Comparison of ENCODE assay signal across 9 mouse cellular contexts in genomic region chr14:76417346-76417745, GRCm38 (mm10). TPM values are rescaled to one million over a fixed set of nuclear protein-coding genes. Genes with fewer than 3 reads are reported as not detected.
DNase-seq lines count a peak whose midpoint lies in the region; ATAC-seq and TF ChIP-seq lines count a peak whose summit lies in the region.
"Had no signal": no experiment of that assay in that cellular context is flagged by ENCODE, and none has a peak within 500 bp of the region (broad histone marks: within the 10 kb centered on the region; RNA-seq: fewer than 3 reads in every experiment).

No protein-coding gene starts in this region.

- H3K4me3 ChIP-seq in forebrain, embryonic 12.5 days (replicated peaks) = peak overlapping the region; percentile 99
- H3K4me3 ChIP-seq in olfactory bulb, adult 2 months (ENCODE audit: insufficient read depth, low read depth, low read length) = peak overlapping the region; percentile 11

- no peak for TF ChIP-seq POLR2A in olfactory bulb, adult 2 months (IDR thresholded peaks at IDR 0.05; ENCODE audit: insufficient read depth, low read depth, low read length)

- peak overlapping the region; percentile 89 for H3K4me2 ChIP-seq in forebrain, embryonic 12.5 days

- H3K27ac ChIP-seq in forebrain, embryonic 12.5 days = no peak overlapping the region
- H3K27ac ChIP-seq in olfactory bulb, adult 2 months (ENCODE audit: insufficient read depth, low read depth, low read length) = no peak overlapping the region

- peak; percentile 23 for DNase-seq in left cerebral cortex, adult 11 months (ENCODE audit: low spot score)
- DNase-seq in left cerebral cortex, postnatal 10 days (ENCODE audit: extremely low spot score in 1 of 2, low spot score in 2 of 2) = no peak
- peak; percentile 36 to 48 for DNase-seq in left cerebral cortex, postnatal 36 days (ENCODE audit: low spot score in 2 of 2)
- no peak for DNase-seq in thymus, postnatal 25 days
- DNase-seq in Muller cell, postnatal 12 days (ENCODE audit: inconsistent ontology term) = no peak
- no peak for DNase-seq in cerebellum, adult 11 months
- DNase-seq: lung, postnatal 14 days had no signal

- WGBS in forebrain, embryonic 12.5 days = 93% methylated on average over 17 of the region's 17 CpGs
- WGBS in olfactory bulb, adult 2 months = 41% methylated on average over 17 of the region's 17 CpGs

- H3K27me3 ChIP-seq in forebrain, embryonic 12.5 days = no peaks in the 10 kb centered on the region

- H3K4me1 ChIP-seq in forebrain, embryonic 12.5 days = peaks cover 63% of the 10 kb centered on the region
- peaks cover 32% of the 10 kb centered on the region for H3K4me1 ChIP-seq in olfactory bulb, adult 2 months (ENCODE audit: control insufficient read depth, insufficient read depth, low read length)

- ATAC-seq in forebrain, embryonic 12.5 days (ENCODE audit: low FRiP score) = no peak

- H3K9me3 ChIP-seq in forebrain, embryonic 12.5 days = no peaks in the 10 kb centered on the region

- H3K36me3 ChIP-seq in forebrain, embryonic 12.5 days (replicated peaks) = peaks cover 41% of the 10 kb centered on the region

- intact Hi-C loops in left cerebral cortex, postnatal 10 days (cut with DNase I) = loop anchor here (5.0 kb wide), 3 partner anchors 50 to 275 kb away; no protein-coding TSS in a partner anchor
- intact Hi-C loops in left cerebral cortex, postnatal 36 days (cut with DNase I) = loop anchor here (5.0 to 10.0 kb wide), 3 partner anchors 35 to 453 kb away; no protein-coding TSS in a partner anchor

- 0 out of 2 replicates have a peak overlapping the region, but pooled peaks have one; percentile 38 for H3K9ac ChIP-seq in forebrain, embryonic 12.5 days

- no peak for TF ChIP-seq CTCF in olfactory bulb, adult 2 months (IDR thresholded peaks at IDR 0.05; ENCODE audit: insufficient read depth, low read depth, low read length)

RNA-seq across cellular contexts. Expression of gene Tsc22d1, which starts 2.6 kb away (rescaled TPM):
- 100 to 1,000 TPM; 541 to 586 TPM for total RNA-seq in left cerebral cortex, postnatal 10 days (2021)
- polyA plus RNA-seq in forebrain, embryonic 12.5 days (2016; fragmentation: Nextera tagmentation; extraction: Ambion mirVana) = 381 and 460 TPM in 2 replicates
- 100 to 1,000 TPM; 600 to 618 TPM for total RNA-seq in left cerebral cortex, postnatal 36 days (2021)
- polyA plus RNA-seq in olfactory bulb, adult 2 months (2012; ENCODE audit: insufficient read depth, insufficient read length, low replicate concordance, missing spikeins) = 527 and 635 TPM in 2 replicates

Comparison
In these comparisons a context has a peak if more than half of its experiments do, and no peak if none do; other contexts are left out.
1. DNase-seq: peak in left cerebral cortex, adult 11 months (single experiment) and left cerebral cortex, postnatal 36 days (2 of 2); none in left cerebral cortex, postnatal 10 days (0 of 2), thymus, postnatal 25 days (single experiment), Muller cell, postnatal 12 days (single experiment) and cerebellum, adult 11 months (single experiment).